In the genomic region with DNA sequence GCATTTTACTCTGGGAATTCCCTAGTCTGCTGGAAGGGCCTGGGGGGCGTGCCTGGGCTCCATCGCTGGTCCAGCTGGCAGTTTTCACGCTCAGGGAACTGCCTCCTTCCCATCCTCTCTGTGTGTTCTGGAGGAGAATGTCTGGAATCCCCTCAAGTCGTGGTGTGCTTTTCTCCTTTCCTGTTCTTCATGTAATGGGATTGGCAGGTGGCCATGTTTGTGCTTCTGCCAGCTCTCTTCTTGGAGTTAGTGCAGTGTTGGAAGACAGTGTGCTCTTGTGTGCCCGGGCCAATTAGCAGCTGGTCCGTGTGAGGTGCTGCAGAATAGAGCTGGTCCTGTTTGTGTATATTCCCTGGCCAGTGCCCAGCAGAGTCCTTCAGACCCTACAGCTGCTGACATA, we compare ENCODE assay signal across 8 mouse cellular contexts.
A peak's percentile ranks its signal among the peaks of the same experiment; 100 is the strongest.
DNase-seq lines count a peak whose midpoint lies in the region; ATAC-seq and TF ChIP-seq lines count a peak whose summit lies in the region.

No protein-coding gene starts in this region.

- no peak overlapping the region for H3K4me2 ChIP-seq in embryonic facial prominence, embryonic 13.5 days

- peak; percentile 8 for DNase-seq in embryo, embryonic 11 days
- DNase-seq in embryo, embryonic 9.5 days (ENCODE audit: extremely low spot score), result no peak
- DNase-seq in heart, adult 11 months, result peak; percentile 99
- peak; percentile 92 for DNase-seq in kidney, adult 2 months
- DNase-seq in left cerebral cortex, postnatal 10 days (ENCODE audit: extremely low spot score in 1 of 2, low spot score in 2 of 2), result peak; percentile 91 to 95
- peak; percentile 62 for DNase-seq in ovary, postnatal 10 days (ENCODE audit: low spot score)
- no peak for DNase-seq in T-cell, adult 2 months (ENCODE audit: low spot score)

- no peaks in the 10 kb centered on the region for H3K9me3 ChIP-seq in embryonic facial prominence, embryonic 13.5 days

- ATAC-seq in embryonic facial prominence, embryonic 13.5 days (ENCODE audit: insufficient number of reproducible peaks, insufficient read depth, low FRiP score, low TSS enrichment, low read depth), result 0 out of 2 replicates have a peak, but pooled peaks have one; percentile 28

- H3K9ac ChIP-seq in embryonic facial prominence, embryonic 13.5 days, result no peak overlapping the region

- H3K27ac ChIP-seq in embryonic facial prominence, embryonic 13.5 days, result peak overlapping the region; percentile 71
- H3K27ac ChIP-seq in kidney, adult 2 months (ENCODE audit: insufficient read depth, low read depth, low read length), result 0 out of 2 replicates have a peak overlapping the region, but pooled peaks have one; percentile 2

- H3K36me3 ChIP-seq in embryonic facial prominence, embryonic 13.5 days, result peaks cover 72% of the 10 kb centered on the region
- H3K36me3 ChIP-seq in kidney, adult 2 months (ENCODE audit: control insufficient read depth, insufficient read depth, low read length), result peaks cover 5% of the 10 kb centered on the region; the same call in 1 of the 2 replicates

- TF ChIP-seq CTCF in kidney, adult 2 months (conservative IDR thresholded peaks at IDR 0.05; ENCODE audit: insufficient read depth, insufficient read length, low read depth, low read length), result no peak

- intact Hi-C loops in left cerebral cortex, postnatal 10 days (cut with DNase I), result no loop called here

- peaks cover 43% of the 10 kb centered on the region for H3K4me1 ChIP-seq in embryonic facial prominence, embryonic 13.5 days
- H3K4me1 ChIP-seq in kidney, adult 2 months (ENCODE audit: control insufficient read depth, insufficient read depth, low read length), result peaks cover 32% of the 10 kb centered on the region

- no peaks in the 10 kb centered on the region for H3K27me3 ChIP-seq in embryonic facial prominence, embryonic 13.5 days
- H3K27me3 ChIP-seq in kidney, adult 2 months (replicated peaks; ENCODE audit: control insufficient read depth, insufficient read depth, low read length), result no peaks in the 10 kb centered on the region

- WGBS in embryonic facial prominence, embryonic 13.5 days, result 36% methylated on average over 6 of the region's 6 CpGs
- 3% methylated on average over 6 of the region's 6 CpGs for WGBS in kidney, adult 2 months

- H3K4me3 ChIP-seq in embryonic facial prominence, embryonic 13.5 days, result no peak overlapping the region
- H3K4me3 ChIP-seq in kidney, adult 2 months (ENCODE audit: insufficient read depth, low read depth, low read length), result no peak overlapping the region

- no peak for TF ChIP-seq POLR2A in kidney, adult 2 months (IDR thresholded peaks at IDR 0.05; ENCODE audit: low read depth, low read length)

Comparison
In these comparisons a context has a peak if more than half of its experiments do, and no peak if none do; other contexts are left out.
1. DNase-seq: peak in embryo, embryonic 11 days (single experiment), heart, adult 11 months (single experiment), kidney, adult 2 months (single experiment), left cerebral cortex, postnatal 10 days (2 of 2) and ovary, postnatal 10 days (single experiment); none in embryo, embryonic 9.5 days (single experiment) and T-cell, adult 2 months (single experiment).